Mouse (Mus musculus) CH12.LX (cell line): ENCODE data around the gene Henmt1. TPM values are rescaled to one million over a fixed set of nuclear protein-coding genes. Genes with fewer than 3 reads are reported as not detected.
A peak's percentile ranks its signal among the peaks of the same experiment; 100 is the strongest.

Experiments used
- DNase-seq: peaks from one replicate; pipeline ENCODE4 v3.0.0-alpha.2; 2013; ENCODE audit errors: extremely low read depth
- H3K27ac ChIP-seq: 2 replicates; pipeline ENCODE4 v1.5.1; 2012; ENCODE audit warnings: low read depth, mild to moderate bottlenecking, control low read depth, moderate library complexity; ENCODE audit not compliant: insufficient read depth
- H3K27me3 ChIP-seq: replicated peaks from 2 replicates; pipeline ENCODE3; 2012; ENCODE audit warnings: inconsistent platforms
- H3K36me3 ChIP-seq, 2 experiments: replicated peaks in 1 of 2; 2 replicates each; pipeline versions ENCODE3 to v1.6.1; 2012; ENCODE audit warnings: inconsistent platforms in 1 of 2, low read length in 1 of 2, mild to moderate bottlenecking in 1 of 2, mixed read lengths in 1 of 2, moderate library complexity in 1 of 2; ENCODE audit not compliant: control insufficient read depth in 1 of 2, insufficient read depth in 1 of 2
- H3K4me1 ChIP-seq, 2 experiments: 2 replicates each; pipeline ENCODE4 v1.6.1; 2012; ENCODE audit warnings: inconsistent platforms in 1 of 2, moderate library complexity in 1 of 2; ENCODE audit not compliant: insufficient read depth in 2 of 2, control insufficient read depth in 1 of 2
- H3K4me2 ChIP-seq: 2 replicates; pipeline ENCODE4 v1.6.1; 2012; ENCODE audit warnings: low read depth, mild to moderate bottlenecking, control low read depth; ENCODE audit not compliant: poor library complexity, insufficient read depth, severe bottlenecking
- H3K4me3 ChIP-seq, 3 experiments: fragments of 150-350 bp in 1 of 3; sonication (generic) in 1 of 3; replicated peaks in 1 of 3; 2 replicates each; pipeline versions ENCODE3 to v1.5.1; 2011 to 2012; ENCODE audit warnings: low read depth in 2 of 3, low read length in 2 of 3, mild to moderate bottlenecking in 2 of 3, moderate library complexity in 2 of 3, control low read depth in 1 of 3, improper control_type of control experiment in 1 of 3, inconsistent platforms in 1 of 3, mixed read lengths in 1 of 3; ENCODE audit not compliant: poor library complexity in 1 of 3
- H3K79me2 ChIP-seq: replicated peaks from 2 replicates; pipeline ENCODE4 v1.6.1; 2012; ENCODE audit warnings: mild to moderate bottlenecking, moderate library complexity; ENCODE audit not compliant: control insufficient read depth, poor library complexity, insufficient read depth, severe bottlenecking; ENCODE audit errors: extremely low read depth
- H3K9ac ChIP-seq: 2 replicates; pipeline ENCODE4 v1.6.1; 2012; ENCODE audit warnings: low read depth, mild to moderate bottlenecking, control low read depth, moderate library complexity; ENCODE audit not compliant: insufficient read depth
- H3K9me3 ChIP-seq: replicated peaks from 2 replicates; pipeline ENCODE3; 2012; ENCODE audit warnings: low read length, inconsistent platforms, mixed read lengths
- BHLHE40 ChIP-seq: IDR thresholded peaks from 2 replicates; pipeline ENCODE4 v1.6.1; 2011; ENCODE audit warnings: mild to moderate bottlenecking, low read depth, low read length, improper control_type of control experiment
- ETS1 ChIP-seq: conservative IDR thresholded peaks from 2 replicates; pipeline ENCODE4 v1.6.1; 2012; ENCODE audit warnings: low read depth, mild to moderate bottlenecking, inconsistent platforms, low read length, improper control_type of control experiment, moderate library complexity
- JUN ChIP-seq: IDR thresholded peaks from 2 replicates; pipeline ENCODE4 v1.6.1; 2011; ENCODE audit warnings: low read depth, mild to moderate bottlenecking, low read length, improper control_type of control experiment, moderate library complexity; ENCODE audit not compliant: insufficient read depth
- JUND ChIP-seq: conservative IDR thresholded peaks from 2 replicates; pipeline ENCODE4 v1.6.1; 2011; ENCODE audit warnings: low read depth, low read length, improper control_type of control experiment
- KAT2A ChIP-seq: IDR thresholded peaks from 2 replicates; pipeline ENCODE4 v1.6.1; 2012; ENCODE audit warnings: low read length, improper control_type of control experiment, inconsistent platforms; ENCODE audit not compliant: insufficient replicate concordance
- MAZ ChIP-seq: IDR thresholded peaks from 2 replicates; pipeline ENCODE4 v1.6.1; 2012; ENCODE audit warnings: low read depth, mild to moderate bottlenecking, inconsistent platforms, low read length, improper control_type of control experiment, moderate library complexity
- MXI1 ChIP-seq: IDR thresholded peaks from 2 replicates; pipeline ENCODE4 v1.6.1; 2011; ENCODE audit warnings: mild to moderate bottlenecking, low read depth, low read length, improper control_type of control experiment
- POLR2A ChIP-seq: IDR thresholded peaks from 2 replicates; pipeline ENCODE4 v1.6.1; 2011; ENCODE audit warnings: low read depth, mild to moderate bottlenecking, improper control_type of control experiment, low read length
- TBP ChIP-seq: conservative IDR thresholded peaks from 2 replicates; pipeline ENCODE4 v1.6.1; 2011; ENCODE audit warnings: low read depth, low read length, improper control_type of control experiment
- ZNF384 ChIP-seq: IDR thresholded peaks from 2 replicates; pipeline ENCODE4 v1.6.1; 2012; ENCODE audit warnings: low read depth, low read length, improper control_type of control experiment, inconsistent platforms
- dilution Hi-C: fragments of 300-500 bp; cut with MboI; formaldehyde crosslinking; loops from 2 replicates; pipeline ENCODE4 v1.14.3; 2020; ENCODE audit warnings: low sequenced_read_pairs; ENCODE audit not compliant: extremely low pct_unique_long_range_greater_than_20kb, extremely low pct_ligation_motif_present
- in situ Hi-C: fragments of 300-500 bp; cut with MboI; formaldehyde crosslinking; loops from 3 replicates; pipeline ENCODE4 v1.14.3; 2019; ENCODE audit warnings: low sequenced_read_pairs, low pct_ligation_motif_present, low pct_unique_long_range_greater_than_20kb, mixed read lengths
- polyA plus RNA-seq: library from polyadenylated mRNA; unstranded; fragments of >175 nt; gene quantifications from 2 replicates; pipeline ENCODE4 v1.2.1, GENCODE M21; 2012; ENCODE audit warnings: low read depth; ENCODE audit not compliant: insufficient read length
- total RNA-seq, 2 experiments: library from RNA; depleted of rRNA; stranded (reverse); fragments of 300-350 nt in 1 of 2; fragments of >200 nt in 1 of 2; gene quantifications; 2 replicates each; pipeline ENCODE4 v1.2.3; 2012 to 2014

Henmt1 gene
- total and polyA plus RNA-seq, 3 experiments = not detected

GRCm38 (mm10) chr3:108957976-108958375 is 18.3 kb downstream of the Henmt1 start:
- H3K79me2 ChIP-seq = no peaks in the 10 kb centered on the region
- H3K27me3 ChIP-seq = no peaks in the 10 kb centered on the region
- H3K4me1 ChIP-seq = no peaks in the 10 kb centered on the region; a peak in 1 of 4 replicates
- dilution Hi-C loops = no loop called here
- TF ChIP-seq BHLHE40 (no peak), ZNF384 (peak; percentile 17; the same call in 1 of the 2 replicates)
- in situ Hi-C loops = no loop called here
- H3K9me3 ChIP-seq = no peaks in the 10 kb centered on the region
- no peaks in the 10 kb centered on the region for H3K36me3 ChIP-seq
- no peak overlapping the region for H3K27ac ChIP-seq
- no peak overlapping the region for H3K4me3 ChIP-seq
- H3K4me2 ChIP-seq = no peak overlapping the region
- H3K9ac ChIP-seq = no peak overlapping the region
- DNase-seq = no peak

- in situ Hi-C loops = no loop called here
- Histone ChIP-seq H3K4me2 (no peak overlapping the region), H3K79me2 (no peaks in the 10 kb centered on the region), H3K4me1 (no peaks in the 10 kb centered on the region; a peak in 1 of 4 replicates), H3K27me3 (no peaks in the 10 kb centered on the region), H3K4me3 (no peak overlapping the region), H3K36me3 (no peaks in the 10 kb centered on the region)
- dilution Hi-C loops = no loop called here
- DNase-seq = no peak
- TF ChIP-seq POLR2A = no peak
- no peak for TF ChIP-seq TBP
- TF ChIP-seq, all 38 proteins: peak for 0
- Histone ChIP-seq H3K9ac (no peak overlapping the region), H3K27ac (no peak overlapping the region), H3K9me3 (no peaks in the 10 kb centered on the region)
Measured at GRCm38 (mm10) chr3:108959680-108960295, 20.1 kb downstream of the Henmt1 start.

- Histone ChIP-seq H3K9ac (no peak overlapping the region), H3K27me3 (no peaks in the 10 kb centered on the region), H3K9me3 (no peaks in the 10 kb centered on the region), H3K79me2 (no peaks in the 10 kb centered on the region), H3K36me3 (no peaks in the 10 kb centered on the region), H3K4me1 (no peaks in the 10 kb centered on the region; a peak in 1 of 4 replicates), H3K4me2 (no peak overlapping the region), H3K27ac (no peak overlapping the region), H3K4me3 (no peak overlapping the region)
- no peak for TF ChIP-seq KAT2A
- no peak for DNase-seq
- in situ Hi-C loops (no loop called here), dilution Hi-C loops (no loop called here)
Measured at GRCm38 (mm10) chr3:108961226-108961625, 21.6 kb downstream of the Henmt1 start.

- no peaks in the 10 kb centered on the region for H3K79me2 ChIP-seq
- H3K4me1 ChIP-seq = no peaks in the 10 kb centered on the region; a peak in 1 of 4 replicates
- in situ Hi-C loops = no loop called here
- DNase-seq = no peak
- TF ChIP-seq JUND = no peak
- TF ChIP-seq ETS1 = no peak
- TF ChIP-seq JUN = no peak
- TF ChIP-seq MAZ = no peak
- no peak for TF ChIP-seq MXI1
- TF ChIP-seq, all 38 proteins: peak for 0
- Histone ChIP-seq H3K9ac (no peak overlapping the region), H3K36me3 (no peaks in the 10 kb centered on the region), H3K4me2 (no peak overlapping the region), H3K9me3 (no peaks in the 10 kb centered on the region), H3K27me3 (no peaks in the 10 kb centered on the region), H3K4me3 (no peak overlapping the region), H3K27ac (no peak overlapping the region)
- dilution Hi-C loops = no loop called here
Measured at GRCm38 (mm10) chr3:108961655-108962054, 22.0 kb downstream of the Henmt1 start.
